Mouse (Mus musculus) retina, postnatal 7 days (tissue): Measurements from ENCODE around the gene Eppin.

Experiments
- DNase-seq: peaks from one replicate; pipeline ENCODE4 v3.0.0-alpha.2; 2012; ENCODE audit warnings: low read depth, low spot score

Gene Eppin

GRCm38 (mm10) chr2:164560106-164560505, 33.3 kb downstream of the Eppin start:
- no peak for DNase-seq

- DNase-seq: no peak
Measured at GRCm38 (mm10) chr2:164558991-164559645, 34.3 kb downstream of the Eppin start.

GRCm38 (mm10) chr2:164558426-164558825, 35.0 kb downstream of the Eppin start:
- no peak for DNase-seq

DNA sequence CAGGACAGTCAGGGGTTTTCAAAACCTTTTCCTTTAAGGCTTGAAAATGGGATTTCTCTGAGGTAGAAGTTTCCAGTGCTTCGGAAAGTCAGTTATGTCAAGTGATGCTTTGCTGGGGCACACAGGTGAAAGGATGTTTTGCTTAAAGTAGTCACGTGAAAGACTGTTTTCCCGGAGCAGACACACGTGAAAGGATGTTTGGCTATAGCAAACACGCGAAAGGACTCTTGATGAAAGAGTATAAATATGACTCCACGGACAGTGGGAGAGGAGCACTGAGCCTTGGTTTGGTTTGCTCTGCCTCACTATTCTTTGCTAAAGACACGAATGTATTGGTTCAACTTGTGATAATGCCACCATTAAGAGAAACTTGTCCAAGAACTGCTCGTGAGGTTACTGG, 41.9 kb downstream of the Eppin start:
- DNase-seq: no peak

GRCm38 (mm10) chr2:164550895-164551269, 42.5 kb downstream of the Eppin start:
- no peak for DNase-seq

- no peak for DNase-seq
Measured at GRCm38 (mm10) chr2:164549963-164550894, 43.2 kb downstream of the Eppin start.

- no peak for DNase-seq
Measured at GRCm38 (mm10) chr2:164549338-164549737, 44.1 kb downstream of the Eppin start.

DNA sequence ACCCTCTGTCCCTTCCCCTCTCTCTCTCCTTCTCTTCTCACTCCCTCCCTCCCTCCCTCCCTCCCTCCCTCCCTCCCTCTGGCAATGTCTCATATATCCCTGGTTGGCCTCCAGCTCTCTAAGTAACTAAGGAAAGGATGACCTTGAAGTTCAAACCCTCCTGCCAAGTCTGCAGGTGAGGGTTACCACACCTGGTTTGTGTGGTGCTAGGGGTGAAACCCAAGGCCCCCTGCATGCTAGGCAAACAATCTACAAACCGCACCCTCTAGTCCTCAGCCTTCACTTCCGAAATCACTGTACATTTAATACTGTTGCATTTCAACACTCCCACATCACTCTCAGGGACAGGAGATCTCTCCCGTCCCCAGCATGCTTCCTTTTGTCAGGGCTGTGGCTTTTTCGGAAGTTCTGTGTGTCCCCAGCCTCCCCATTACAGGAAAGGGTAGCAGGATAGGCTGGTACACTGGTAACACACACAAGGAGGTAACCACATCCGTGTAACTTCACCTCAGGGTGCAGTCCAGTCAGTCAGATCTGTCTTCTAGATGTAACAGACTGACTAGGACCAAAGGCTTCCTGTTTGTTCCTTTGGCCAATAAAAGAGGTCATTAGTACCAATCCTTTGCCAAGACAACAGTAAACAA, 48.8 kb downstream of the Eppin start:
- DNase-seq: no peak

DNA sequence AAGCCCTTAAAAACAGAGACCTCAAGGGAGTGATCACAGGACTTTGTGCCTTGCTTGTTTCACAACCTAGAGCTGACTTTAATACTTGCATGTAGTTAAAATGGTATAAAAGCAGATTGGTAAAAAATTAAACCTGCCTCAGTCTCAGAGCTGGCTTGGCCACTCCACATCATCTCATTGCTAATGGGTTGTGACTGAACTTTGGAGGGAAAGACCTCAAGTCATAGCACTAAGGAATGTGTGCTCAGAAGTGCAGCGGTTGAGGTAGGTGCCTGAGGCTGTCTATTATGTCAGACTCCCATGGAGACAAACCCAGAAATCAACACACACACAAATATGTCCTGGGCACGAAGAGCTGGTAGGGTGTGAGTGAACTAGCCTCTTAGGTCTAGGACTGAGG, 49.6 kb downstream of the Eppin start:
- DNase-seq: no peak

DNA sequence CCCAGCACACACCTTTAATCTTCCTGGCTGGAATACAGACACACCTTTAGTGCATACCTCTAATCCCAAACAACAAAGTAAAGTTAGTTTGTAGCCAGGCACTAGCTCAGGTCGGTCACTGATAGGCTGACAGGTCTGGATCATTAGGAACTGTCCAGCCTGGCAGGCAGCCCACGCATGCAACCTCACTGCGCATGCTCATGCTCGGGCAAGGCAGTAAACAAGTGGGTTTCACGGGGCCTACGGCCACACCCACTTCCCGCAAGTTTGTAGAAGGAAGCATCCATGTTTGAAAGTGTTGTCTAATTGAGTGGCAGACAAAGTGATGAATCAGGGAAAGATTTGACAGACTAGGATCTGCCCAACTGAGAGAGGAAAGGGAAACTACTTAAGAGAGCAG, 50.8 kb downstream of the Eppin start:
- no peak for DNase-seq

GRCm38 (mm10) chr2:164542132-164542531, 51.3 kb downstream of the Eppin start:
- DNase-seq: no peak

GRCm38 (mm10) chr2:164540652-164541427, 52.6 kb downstream of the Eppin start:
- DNase-seq: no peak
